Mouse (Mus musculus) kidney, adult 2 months (tissue): ENCODE data around the gene Hnrnpll.

Source experiments
- CTCF ChIP-seq: fragments of 200-500 bp; conservative IDR thresholded peaks from 2 replicates; pipeline ENCODE4 v1.5.1; 2011; ENCODE audit warnings: low read depth, mild to moderate bottlenecking, control low read depth, low read length, moderate library complexity, mixed read lengths; ENCODE audit not compliant: insufficient read depth, insufficient read length
- POLR2A ChIP-seq: fragments of 200-500 bp; IDR thresholded peaks from one replicate; pipeline ENCODE4 v1.6.1; 2011; ENCODE audit warnings: low read depth, low read length, control low read depth

DNA sequence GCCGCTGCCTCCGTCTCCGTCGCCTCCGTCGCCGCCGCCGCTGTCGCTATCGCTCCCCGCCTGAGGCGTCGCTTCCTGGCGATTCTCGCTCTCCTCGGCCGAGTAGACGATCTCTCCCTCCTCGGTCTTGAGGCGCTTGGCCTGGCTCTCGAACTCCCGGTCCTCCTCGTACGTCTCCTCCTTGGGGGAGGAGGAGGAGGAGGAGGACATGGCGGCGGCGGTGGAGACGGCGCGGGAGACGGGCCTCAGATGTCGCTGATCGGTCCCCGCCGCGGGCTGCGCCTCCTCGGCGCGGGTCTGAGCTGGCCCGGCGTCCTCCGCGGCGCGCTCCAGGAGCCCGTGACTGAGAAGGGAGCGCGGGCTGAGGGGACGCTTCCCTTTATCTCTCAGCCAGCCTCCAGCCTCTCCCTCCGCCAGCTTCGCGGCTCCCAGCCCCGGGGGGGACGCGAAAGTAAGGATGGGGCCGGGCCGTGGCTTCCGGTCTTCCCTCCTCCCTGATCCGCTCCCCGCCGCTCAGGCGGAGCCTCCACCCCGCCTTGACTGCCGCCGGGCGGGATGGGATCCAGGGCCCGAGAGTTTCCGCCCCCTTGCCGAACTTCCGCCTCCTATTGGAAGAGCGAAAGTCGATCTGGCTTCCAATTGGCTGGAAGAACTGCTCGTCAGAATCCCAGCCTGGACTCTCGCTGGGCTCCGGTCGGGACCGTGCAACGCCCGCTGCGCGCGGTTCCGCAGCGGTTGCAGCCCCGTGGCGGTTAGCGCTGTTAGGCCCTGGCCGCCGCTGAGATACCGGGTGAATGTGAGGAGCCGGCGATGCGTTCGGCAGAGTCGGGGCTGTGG is at the start of gene Hnrnpll:
- no peak for TF ChIP-seq CTCF
- TF ChIP-seq POLR2A: peak; percentile 79
